Mouse (Mus musculus) midbrain, embryonic 12.5 days (tissue): ENCODE measurements around the gene Nab1. TPM values are rescaled to one million over a fixed set of nuclear protein-coding genes. Genes with fewer than 3 reads are reported as not detected.

ENCODE experiments used
- ATAC-seq: fragments of 200-750 bp; cut with Nextera tagmentation; 2 replicates; pipeline ENCODE4 v1.8.0; 2017; ENCODE audit warnings: low read depth, moderate TSS enrichment, moderate library complexity; ENCODE audit not compliant: low FRiP score
- H3K27ac ChIP-seq: fragments of 300-500 bp; sonication (generic); replicated peaks from 2 replicates; pipeline ENCODE4 v1.5.1; 2016; ENCODE audit warnings: mild to moderate bottlenecking
- H3K27me3 ChIP-seq: fragments of 300-500 bp; sonication (generic); 2 replicates; pipeline ENCODE4 v1.6.1; 2016; ENCODE audit warnings: mild to moderate bottlenecking
- H3K36me3 ChIP-seq: fragments of 300-500 bp; sonication (generic); 2 replicates; pipeline ENCODE4 v1.6.1; 2016
- H3K4me1 ChIP-seq: fragments of 300-500 bp; sonication (generic); 2 replicates; pipeline ENCODE4 v1.6.1; 2016
- H3K4me2 ChIP-seq: fragments of 300-500 bp; sonication (generic); replicated peaks from 2 replicates; pipeline ENCODE4 v1.6.1; 2016; ENCODE audit warnings: mild to moderate bottlenecking, moderate library complexity
- H3K4me3 ChIP-seq: fragments of 300-500 bp; sonication (generic); 2 replicates; pipeline ENCODE4 v1.5.1; 2016; ENCODE audit warnings: mild to moderate bottlenecking
- H3K9ac ChIP-seq: fragments of 300-500 bp; sonication (generic); replicated peaks from 2 replicates; pipeline ENCODE4 v1.6.1; 2016; ENCODE audit warnings: mild to moderate bottlenecking, moderate library complexity
- H3K9me3 ChIP-seq: fragments of 300-500 bp; sonication (generic); 2 replicates; pipeline ENCODE4 v1.6.1; 2016; ENCODE audit warnings: mild to moderate bottlenecking
- WGBS: fragments of 180-500 bp; shearing (Covaris S2); methylation state at CpG from one replicate; pipeline ENCODE4 v1.1.7; 2016; 5-methylcytosine and 5-hydroxymethylcytosine counted together
- polyA plus RNA-seq: library from polyadenylated mRNA; unstranded; fragments of >200 nt; fragmentation: Nextera tagmentation; extraction: Ambion mirVana; gene quantifications from 2 replicates; pipeline ENCODE4 v1.2.1, GENCODE M21; 2016

Gene Nab1
- polyA plus RNA-seq, 1 experiment from 2014 or later = 6.9 TPM

DNA sequence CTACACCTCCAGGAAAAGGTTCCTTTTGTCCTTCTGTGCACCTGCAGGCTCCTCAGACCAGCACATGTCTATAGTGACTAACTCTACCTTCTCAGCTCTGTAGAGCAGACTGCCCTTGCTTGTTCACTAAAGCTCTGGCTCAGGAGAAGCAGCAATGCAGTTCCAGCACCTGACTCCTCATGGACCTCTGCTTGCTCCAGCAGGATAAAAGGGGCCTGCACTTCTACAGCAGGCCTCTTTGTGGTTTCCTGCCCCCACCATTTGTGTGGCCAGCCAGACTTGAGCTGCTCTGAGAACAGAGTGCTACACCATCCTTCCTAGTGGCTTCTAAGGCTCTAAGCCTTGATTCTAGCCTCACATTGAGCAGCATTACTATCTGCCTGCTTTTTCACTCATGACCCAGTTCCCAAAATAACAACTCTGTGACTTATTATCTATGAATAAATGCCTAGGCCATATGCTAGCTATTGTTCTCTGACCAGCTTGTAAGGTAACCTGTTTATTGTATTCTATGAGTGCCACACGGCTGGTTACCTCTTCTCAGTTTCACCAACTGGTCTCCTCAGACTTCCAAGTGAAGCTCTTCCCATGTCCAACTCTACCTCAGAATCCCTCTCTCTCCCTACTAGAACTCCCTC is 11.4 kb upstream of the Nab1 start:
- H3K36me3 ChIP-seq = no peaks in the 10 kb centered on the region
- WGBS = 93% methylated on average over 1 of the region's 1 CpGs

DNA sequence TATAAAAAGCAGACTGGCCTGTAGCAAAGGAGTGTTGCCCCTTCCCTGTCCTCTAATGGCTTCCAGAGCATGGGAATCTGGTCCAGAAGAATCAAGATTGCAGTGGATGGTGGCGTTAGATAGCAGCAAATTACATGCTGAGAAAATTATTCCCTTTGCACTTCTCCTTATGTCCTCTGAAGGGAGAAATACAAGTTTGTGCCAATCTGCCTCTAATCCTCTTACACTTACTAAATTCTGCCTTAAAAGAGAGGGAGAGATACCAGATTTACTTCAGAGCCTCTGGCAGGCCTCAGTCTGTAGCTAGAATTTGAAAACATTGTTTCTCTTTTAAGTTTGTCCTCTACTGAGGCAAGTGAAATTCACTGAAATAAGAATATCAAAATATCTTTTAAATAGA is 5.7 kb upstream of the Nab1 start:
- H3K27ac ChIP-seq = no peak overlapping the region
- WGBS = 58% methylated on average over 1 of the region's 1 CpGs
- ATAC-seq = no peak
- no peak overlapping the region for H3K4me2 ChIP-seq
- H3K9ac ChIP-seq = no peak overlapping the region
- H3K36me3 ChIP-seq = no peaks in the 10 kb centered on the region
- H3K4me1 ChIP-seq = no peaks in the 10 kb centered on the region
- no peak overlapping the region for H3K4me3 ChIP-seq
- no peaks in the 10 kb centered on the region for H3K9me3 ChIP-seq
- H3K27me3 ChIP-seq = no peaks in the 10 kb centered on the region; the same call in 1 of the 2 replicates

More for the DNA sequence above, 11.4 kb upstream of the Nab1 start:
- Histone ChIP-seq H3K4me2 (no peak overlapping the region), H3K27ac (no peak overlapping the region), H3K9ac (no peak overlapping the region), H3K27me3 (no peaks in the 10 kb centered on the region), H3K4me1 (no peaks in the 10 kb centered on the region), H3K4me3 (no peak overlapping the region), H3K9me3 (no peaks in the 10 kb centered on the region)
- no peak for ATAC-seq

DNA sequence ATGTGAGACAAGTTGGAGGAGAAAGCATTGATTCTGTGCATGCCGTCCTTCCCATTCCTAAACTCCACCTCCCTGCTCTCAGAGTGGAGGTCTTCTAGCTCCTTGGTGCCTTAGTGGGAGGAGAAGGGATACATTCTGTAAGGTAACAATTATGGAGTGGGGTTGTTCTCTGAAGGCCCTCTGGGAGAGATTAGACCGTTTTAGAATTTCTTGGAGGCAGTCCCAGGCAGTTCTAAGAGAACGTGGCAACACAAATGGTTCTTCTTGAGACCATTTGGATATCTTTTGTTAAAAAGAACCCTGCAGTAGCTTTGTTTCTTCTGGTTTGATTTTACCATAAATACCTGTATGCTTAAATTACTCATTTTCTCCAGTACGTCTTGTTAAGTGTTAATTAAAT is 1.8 kb upstream of the Nab1 start:
- Histone ChIP-seq H3K4me1 (0 out of 2 replicates have a peak, but pooled peaks cover 5% of the 10 kb centered on the region), H3K27ac (no peak overlapping the region), H3K36me3 (no peaks in the 10 kb centered on the region), H3K27me3 (peaks cover 6% of the 10 kb centered on the region), H3K4me3 (no peak overlapping the region), H3K9me3 (no peaks in the 10 kb centered on the region), H3K9ac (no peak overlapping the region), H3K4me2 (no peak overlapping the region)
- 73% methylated on average over 4 of the region's 4 CpGs for WGBS
- ATAC-seq = no peak

DNA sequence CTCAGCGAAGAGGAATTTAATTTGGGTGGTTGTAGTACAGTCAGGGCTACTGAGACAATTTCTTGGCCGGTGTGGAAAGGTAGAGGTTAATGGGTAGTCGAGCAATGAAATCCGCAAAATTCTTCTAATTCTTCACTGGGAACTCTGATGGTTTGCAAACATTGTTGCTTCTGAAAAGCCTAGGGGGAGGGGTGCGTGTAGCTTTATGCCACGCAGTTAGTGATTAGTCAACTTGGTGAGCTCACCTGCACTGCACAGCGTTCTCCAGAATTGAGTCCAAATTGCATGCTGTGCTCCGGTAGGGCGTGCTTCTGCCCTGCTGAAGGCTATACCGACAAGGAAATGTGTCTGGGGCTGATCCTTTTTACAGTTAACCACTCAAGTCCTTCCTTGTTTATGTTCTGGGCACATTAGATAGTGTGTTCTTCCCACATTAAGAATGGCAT is 1.2 kb upstream of the Nab1 start:
- no peak overlapping the region for H3K27ac ChIP-seq
- no peak overlapping the region for H3K9ac ChIP-seq
- ATAC-seq = no peak
- no peaks in the 10 kb centered on the region for H3K9me3 ChIP-seq
- H3K27me3 ChIP-seq = peaks cover 10% of the 10 kb centered on the region
- no peak overlapping the region for H3K4me2 ChIP-seq
- no peak overlapping the region for H3K4me3 ChIP-seq
- no peaks in the 10 kb centered on the region for H3K36me3 ChIP-seq
- 0 out of 2 replicates have a peak, but pooled peaks cover 5% of the 10 kb centered on the region for H3K4me1 ChIP-seq
- WGBS = 76% methylated on average over 10 of the region's 10 CpGs

DNA sequence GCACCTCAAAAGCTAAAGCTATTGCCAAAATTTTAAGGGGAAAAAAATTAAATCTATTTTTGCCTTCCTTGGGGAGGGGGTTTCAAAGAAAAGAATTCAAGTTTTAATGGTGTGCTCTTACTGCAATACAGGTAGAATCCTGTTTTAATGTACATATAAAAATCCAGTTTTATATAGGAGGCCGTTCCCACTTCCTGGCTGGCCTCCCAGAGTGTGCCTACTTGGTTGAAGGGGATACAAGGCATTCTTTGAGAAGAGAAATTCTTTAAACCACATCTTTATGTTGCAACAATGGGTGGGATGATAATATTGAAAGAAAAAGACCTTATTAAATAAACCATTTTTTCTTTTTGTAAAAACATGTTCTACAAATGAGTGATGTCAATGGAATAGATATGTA is 611 bp upstream of the Nab1 start:
- peak overlapping the region; percentile 81 for H3K4me2 ChIP-seq
- WGBS = 76% methylated on average over 1 of the region's 1 CpGs
- H3K27me3 ChIP-seq = peaks cover 11% of the 10 kb centered on the region
- H3K9me3 ChIP-seq = no peaks in the 10 kb centered on the region
- ATAC-seq = no peak
- H3K4me1 ChIP-seq = 0 out of 2 replicates have a peak, but pooled peaks cover 5% of the 10 kb centered on the region
- H3K36me3 ChIP-seq = no peaks in the 10 kb centered on the region
- H3K4me3 ChIP-seq = no peak overlapping the region
- H3K27ac ChIP-seq = no peak overlapping the region
- no peak overlapping the region for H3K9ac ChIP-seq

DNA sequence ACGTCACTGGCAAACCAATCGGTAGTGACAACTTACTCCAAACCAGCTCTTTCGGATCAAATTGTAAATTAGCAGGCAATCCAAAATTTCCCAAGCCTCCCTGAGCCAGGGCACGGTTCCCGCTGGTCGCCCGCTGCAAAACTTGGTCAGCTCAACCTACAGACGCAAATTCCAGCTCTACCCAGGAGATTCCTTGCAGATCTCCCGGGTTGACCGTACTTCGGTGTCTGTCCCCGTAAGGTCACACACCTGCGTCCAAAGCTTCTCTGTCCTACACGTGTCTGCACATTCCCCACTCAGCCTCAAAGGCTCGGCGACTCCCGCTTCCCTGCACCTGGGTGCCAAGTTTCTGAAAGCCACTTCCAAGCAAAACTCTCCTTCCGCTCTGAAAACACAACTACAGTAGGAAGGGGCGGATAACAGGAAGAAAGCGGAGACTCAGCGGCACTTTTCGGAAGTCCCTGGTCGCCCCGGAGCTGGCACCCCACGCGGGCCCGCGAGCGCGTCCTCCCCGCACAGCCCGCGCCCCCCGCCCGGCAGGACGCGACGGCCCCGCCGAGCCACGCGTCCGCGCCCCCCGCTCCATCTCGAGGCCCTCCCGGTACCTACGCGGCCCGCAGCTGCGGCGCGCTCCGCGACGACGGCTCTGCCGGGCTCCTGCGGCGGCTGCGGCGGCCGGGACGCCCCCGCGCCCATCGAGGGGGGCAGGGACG is 722 bp downstream of the Nab1 start:
- ATAC-seq = peak; percentile 83
- no peaks in the 10 kb centered on the region for H3K9me3 ChIP-seq
- peak overlapping the region; percentile 81 for H3K4me2 ChIP-seq
- H3K36me3 ChIP-seq = no peaks in the 10 kb centered on the region
- H3K9ac ChIP-seq = peak overlapping the region; percentile 79
- H3K27ac ChIP-seq = no peak overlapping the region
- peaks cover 11% of the 10 kb centered on the region for H3K27me3 ChIP-seq
- under 1% methylated on average over 62 of the region's 68 CpGs for WGBS
- H3K4me3 ChIP-seq = peak overlapping the region; percentile 86
- H3K4me1 ChIP-seq = 0 out of 2 replicates have a peak, but pooled peaks cover 5% of the 10 kb centered on the region

DNA sequence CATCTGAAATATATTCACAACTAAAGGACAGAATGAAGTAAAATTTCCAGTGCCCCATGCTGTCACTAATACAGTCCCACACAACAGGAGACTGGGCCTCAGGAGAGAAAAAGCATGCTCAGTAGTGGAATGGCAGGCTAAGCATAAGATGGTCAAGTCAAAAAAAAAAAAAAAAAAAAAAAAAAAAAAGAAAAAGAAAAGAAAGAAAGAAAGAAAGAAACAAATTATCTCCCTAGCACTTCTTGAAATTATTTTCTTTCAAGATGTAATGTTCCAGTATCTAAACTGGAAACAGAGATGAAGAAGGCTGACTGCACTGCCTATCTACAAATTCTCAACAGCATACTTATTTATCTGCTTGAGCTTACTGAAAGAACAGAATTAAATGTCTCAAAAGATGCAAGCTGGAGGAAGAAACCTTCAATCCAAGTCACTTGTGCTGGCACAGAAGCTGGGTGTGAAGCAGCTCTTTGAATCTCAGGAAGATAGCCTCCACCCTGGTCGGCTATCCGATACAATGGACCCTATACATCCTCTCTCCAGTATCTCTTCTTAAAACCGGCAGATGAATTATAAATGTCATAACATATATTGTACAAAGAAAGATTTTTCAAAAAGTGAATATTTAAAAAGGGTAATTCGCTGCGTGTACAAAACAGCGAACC is 1.6 kb downstream of the Nab1 start:
- WGBS = 17% methylated on average over 6 of the region's 6 CpGs

DNA sequence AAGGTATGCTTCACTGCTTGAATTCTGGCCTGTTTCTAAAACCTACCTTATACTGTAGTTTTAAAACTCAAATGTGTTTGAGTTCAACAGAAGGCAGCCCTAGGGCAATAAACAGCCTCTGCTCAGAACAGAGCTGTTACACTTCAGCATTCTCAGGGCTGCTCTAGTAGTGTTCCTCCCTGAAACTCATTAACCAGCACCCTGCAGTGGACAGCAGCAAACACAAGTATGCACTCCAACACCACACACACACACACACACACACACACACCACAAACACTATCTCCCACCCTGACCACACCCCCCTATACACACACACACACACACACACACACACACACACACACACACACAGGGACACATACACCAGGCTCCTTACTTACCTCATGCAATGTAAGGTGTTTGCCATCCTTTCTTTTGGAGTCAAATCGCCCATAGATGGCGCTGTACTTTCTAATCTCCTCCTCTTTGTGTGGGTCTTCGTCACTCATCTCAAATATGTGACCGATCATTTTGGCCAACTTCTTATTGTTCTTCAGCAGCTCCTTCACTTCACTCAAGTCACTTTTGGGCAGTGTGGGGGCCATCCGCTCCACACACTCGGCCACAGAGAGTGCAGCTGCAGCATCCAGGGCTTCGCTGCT is 10.8 kb downstream of the Nab1 start:
- no peak overlapping the region for H3K4me2 ChIP-seq
- H3K9me3 ChIP-seq = no peaks in the 10 kb centered on the region
- no peak overlapping the region for H3K9ac ChIP-seq
- peak; percentile 30; the same call in 1 of the 2 replicates for ATAC-seq
- WGBS = 68% methylated on average over 7 of the region's 7 CpGs
- no peaks in the 10 kb centered on the region for H3K4me1 ChIP-seq
- H3K27me3 ChIP-seq = no peaks in the 10 kb centered on the region
- H3K27ac ChIP-seq = no peak overlapping the region
- H3K36me3 ChIP-seq = no peaks in the 10 kb centered on the region
- no peak overlapping the region for H3K4me3 ChIP-seq

More for the DNA sequence above, 1.6 kb downstream of the Nab1 start:
- peak overlapping the region; percentile 86; the same call in 1 of the 2 replicates for H3K4me3 ChIP-seq
- H3K27me3 ChIP-seq = peaks cover 11% of the 10 kb centered on the region
- peak overlapping the region; percentile 81 for H3K4me2 ChIP-seq
- no peak for ATAC-seq
- no peaks in the 10 kb centered on the region for H3K9me3 ChIP-seq
- H3K27ac ChIP-seq = no peak overlapping the region
- 0 out of 2 replicates have a peak, but pooled peaks cover 5% of the 10 kb centered on the region for H3K4me1 ChIP-seq
- no peak overlapping the region for H3K9ac ChIP-seq
- no peaks in the 10 kb centered on the region for H3K36me3 ChIP-seq

DNA sequence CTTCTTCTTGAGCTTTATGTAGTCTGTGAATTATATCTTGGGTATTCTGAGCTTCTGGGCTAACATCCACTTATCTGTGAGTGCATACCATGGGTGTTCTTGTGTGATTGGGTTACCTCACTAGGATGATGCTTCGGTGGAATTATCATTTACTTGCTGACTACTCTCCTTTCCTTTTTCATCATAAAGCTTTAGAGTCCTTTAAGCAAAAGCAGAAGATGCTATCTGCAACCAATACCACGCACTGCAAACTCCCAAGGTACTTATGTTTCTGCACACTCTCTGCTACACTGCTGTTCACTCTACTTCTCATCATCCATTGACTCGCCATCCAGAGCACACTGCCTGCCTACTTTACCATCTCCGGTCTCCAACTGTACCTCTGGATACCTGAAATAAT is 15.5 kb downstream of the Nab1 start:
- no peak overlapping the region for H3K27ac ChIP-seq
- H3K4me1 ChIP-seq = no peaks in the 10 kb centered on the region
- H3K4me3 ChIP-seq = no peak overlapping the region
- no peaks in the 10 kb centered on the region for H3K36me3 ChIP-seq
- ATAC-seq = no peak
- no peak overlapping the region for H3K9ac ChIP-seq
- no peak overlapping the region for H3K4me2 ChIP-seq
- H3K9me3 ChIP-seq = no peaks in the 10 kb centered on the region
- WGBS = 91% methylated on average over 4 of the region's 4 CpGs
- no peaks in the 10 kb centered on the region for H3K27me3 ChIP-seq

DNA sequence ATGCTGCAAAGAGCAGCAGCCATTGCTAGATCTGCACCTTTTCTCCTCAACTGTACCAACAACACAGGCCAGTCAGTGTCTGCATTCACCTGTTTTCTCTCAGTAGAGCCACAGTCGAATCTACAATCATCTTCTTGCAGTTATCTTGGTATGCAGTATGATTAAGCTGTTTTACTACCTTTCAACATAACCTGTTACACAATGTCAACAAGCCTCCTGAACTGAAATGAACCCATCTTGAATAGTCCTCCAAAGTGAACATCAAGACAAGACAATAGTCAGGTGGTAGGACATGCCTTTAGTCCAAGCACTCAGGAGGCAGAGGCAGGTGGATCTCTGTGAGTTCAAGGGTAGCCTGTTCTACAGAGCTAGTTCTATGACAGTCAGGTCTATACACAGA is 26.2 kb downstream of the Nab1 start:
- Histone ChIP-seq H3K27me3 (no peaks in the 10 kb centered on the region), H3K9ac (no peak overlapping the region), H3K36me3 (no peaks in the 10 kb centered on the region), H3K4me2 (no peak overlapping the region), H3K9me3 (no peaks in the 10 kb centered on the region), H3K4me3 (no peak overlapping the region), H3K27ac (no peak overlapping the region), H3K4me1 (0 out of 2 replicates have a peak, but pooled peaks cover 12% of the 10 kb centered on the region)
- ATAC-seq = no peak
- WGBS = 90% methylated on average over 1 of the region's 1 CpGs

DNA sequence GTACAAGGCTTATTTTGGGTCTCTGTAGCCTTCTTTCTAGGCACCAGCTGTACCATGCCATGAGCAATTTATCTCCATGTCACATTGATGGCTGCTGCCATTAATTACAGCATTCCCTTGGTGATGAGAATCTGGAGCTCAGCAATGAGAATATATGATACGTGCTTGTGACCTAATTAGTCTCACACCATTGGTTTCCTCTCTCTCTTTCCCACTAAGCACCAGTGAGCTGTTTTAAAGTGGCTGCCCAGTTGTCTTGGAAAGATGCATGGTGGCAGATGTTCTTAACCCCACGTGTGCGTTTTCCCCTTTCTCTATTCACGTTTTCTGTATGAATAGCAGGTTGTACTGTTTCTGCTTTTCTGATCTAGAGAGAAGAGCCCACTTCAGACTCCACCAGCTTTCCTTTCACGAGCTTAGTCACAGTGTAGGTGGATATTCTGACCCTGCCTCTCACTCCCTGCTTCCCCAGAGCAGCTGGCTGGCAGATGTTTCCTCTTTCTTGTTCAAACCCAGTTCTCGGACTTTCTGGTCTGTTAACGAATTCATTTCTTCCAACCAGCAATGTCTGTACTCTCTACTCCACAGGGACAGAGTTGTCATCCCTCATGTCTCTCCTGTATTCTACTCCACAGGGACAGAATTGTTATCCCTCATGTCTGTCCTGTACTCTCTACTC is 29.5 kb downstream of the Nab1 start:
- Histone ChIP-seq H3K9me3 (no peaks in the 10 kb centered on the region), H3K36me3 (no peaks in the 10 kb centered on the region), H3K27me3 (no peaks in the 10 kb centered on the region), H3K4me1 (0 out of 2 replicates have a peak, but pooled peaks cover 12% of the 10 kb centered on the region), H3K4me2 (no peak overlapping the region), H3K27ac (peak overlapping the region; percentile 56), H3K4me3 (no peak overlapping the region), H3K9ac (no peak overlapping the region)
- ATAC-seq = peak; percentile 85
- WGBS = 48% methylated on average over 7 of the region's 7 CpGs
